Mouse (Mus musculus): Measurements from ENCODE around the gene Scin. TPM values are rescaled to one million over a fixed set of nuclear protein-coding genes. Genes with fewer than 3 reads are reported as not detected.

Scin gene
- polyA plus RNA-seq, 1 experiment from 2014 or later = 0.25 TPM

GRCm38 (mm10) chr12:40099407-40099806 lies 34.6 kb downstream of the Scin start:
- Histone ChIP-seq H3K36me3 (ENCODE audit: control insufficient read depth, insufficient read depth, low read length) (no peaks in the 10 kb centered on the region), H3K9ac (ENCODE audit: low read depth, low read length) (no peak overlapping the region), H3K4me3 (ENCODE audit: low read depth, low read length) (no peak overlapping the region), H3K4me1 (replicated peaks; ENCODE audit: control insufficient read depth, insufficient read depth, low read length) (no peaks in the 10 kb centered on the region), H3K4me2 (no peak overlapping the region), H3K9me3 (ENCODE audit: control insufficient read depth, low read length) (no peaks in the 10 kb centered on the region), H3K27me3 (replicated peaks; ENCODE audit: control insufficient read depth, insufficient read depth, low read length) (no peaks in the 10 kb centered on the region), H3K27ac (ENCODE audit: low read depth, low read length) (no peak overlapping the region)
- no peak for ATAC-seq (replicated peaks; ENCODE audit: low FRiP score)
- WGBS = 59% methylated on average over 2 of the region's 2 CpGs
- DNase-seq (ENCODE audit: low spot score) = no peak

- no peaks in the 10 kb centered on the region for H3K9me3 ChIP-seq (ENCODE audit: control insufficient read depth, low read length)
- 95% methylated on average over 4 of the region's 4 CpGs for WGBS
- DNase-seq (ENCODE audit: low spot score) = no peak
These were observed 36.6 kb downstream of the Scin start for GRCm38 (mm10) chr12:40097449-40097848.

GRCm38 (mm10) chr12:40097023-40097422 lies 37.0 kb downstream of the Scin start:
- H3K9ac ChIP-seq (ENCODE audit: low read depth, low read length) = no peak overlapping the region

More at GRCm38 (mm10) chr12:40097449-40097848, 36.6 kb downstream of the Scin start:
- Histone ChIP-seq H3K27ac (ENCODE audit: low read depth, low read length) (no peak overlapping the region), H3K4me2 (no peak overlapping the region), H3K4me3 (ENCODE audit: low read depth, low read length) (no peak overlapping the region), H3K9ac (ENCODE audit: low read depth, low read length) (no peak overlapping the region), H3K27me3 (replicated peaks; ENCODE audit: control insufficient read depth, insufficient read depth, low read length) (no peaks in the 10 kb centered on the region), H3K36me3 (ENCODE audit: control insufficient read depth, insufficient read depth, low read length) (no peaks in the 10 kb centered on the region), H3K4me1 (replicated peaks; ENCODE audit: control insufficient read depth, insufficient read depth, low read length) (no peaks in the 10 kb centered on the region)
- no peak for ATAC-seq (replicated peaks; ENCODE audit: low FRiP score)

GRCm38 (mm10) chr12:40096453-40096852 lies 37.6 kb downstream of the Scin start:
- DNase-seq (ENCODE audit: low spot score) (no peak), ATAC-seq (replicated peaks; ENCODE audit: low FRiP score) (no peak)
- Histone ChIP-seq H3K4me3 (ENCODE audit: low read depth, low read length) (no peak overlapping the region), H3K4me2 (no peak overlapping the region), H3K9ac (ENCODE audit: low read depth, low read length) (no peak overlapping the region), H3K4me1 (replicated peaks; ENCODE audit: control insufficient read depth, insufficient read depth, low read length) (no peaks in the 10 kb centered on the region), H3K36me3 (ENCODE audit: control insufficient read depth, insufficient read depth, low read length) (no peaks in the 10 kb centered on the region), H3K27ac (ENCODE audit: low read depth, low read length) (no peak overlapping the region), H3K9me3 (ENCODE audit: control insufficient read depth, low read length) (no peaks in the 10 kb centered on the region), H3K27me3 (replicated peaks; ENCODE audit: control insufficient read depth, insufficient read depth, low read length) (no peaks in the 10 kb centered on the region)
- 78% methylated on average over 3 of the region's 3 CpGs for WGBS

More at GRCm38 (mm10) chr12:40097023-40097422, 37.0 kb downstream of the Scin start:
- Histone ChIP-seq H3K4me2 (no peak overlapping the region), H3K4me1 (replicated peaks; ENCODE audit: control insufficient read depth, insufficient read depth, low read length) (no peaks in the 10 kb centered on the region), H3K9me3 (ENCODE audit: control insufficient read depth, low read length) (no peaks in the 10 kb centered on the region), H3K36me3 (ENCODE audit: control insufficient read depth, insufficient read depth, low read length) (no peaks in the 10 kb centered on the region), H3K27me3 (replicated peaks; ENCODE audit: control insufficient read depth, insufficient read depth, low read length) (no peaks in the 10 kb centered on the region), H3K27ac (ENCODE audit: low read depth, low read length) (no peak overlapping the region), H3K4me3 (ENCODE audit: low read depth, low read length) (no peak overlapping the region)
- no peak for ATAC-seq (replicated peaks; ENCODE audit: low FRiP score)
- DNase-seq (ENCODE audit: low spot score) = no peak
- WGBS = 81% methylated on average over 5 of the region's 5 CpGs

- DNase-seq (ENCODE audit: low spot score) = no peak
- H3K4me3 ChIP-seq (ENCODE audit: low read depth, low read length) = no peak overlapping the region
- H3K27me3 ChIP-seq (replicated peaks; ENCODE audit: control insufficient read depth, insufficient read depth, low read length) = no peaks in the 10 kb centered on the region
- no peak overlapping the region for H3K27ac ChIP-seq (ENCODE audit: low read depth, low read length)
- H3K9ac ChIP-seq (ENCODE audit: low read depth, low read length) = no peak overlapping the region
- ATAC-seq (replicated peaks; ENCODE audit: low FRiP score) = no peak
- WGBS = 59% methylated on average over 3 of the region's 3 CpGs
- no peaks in the 10 kb centered on the region for H3K9me3 ChIP-seq (ENCODE audit: control insufficient read depth, low read length)
- no peaks in the 10 kb centered on the region for H3K36me3 ChIP-seq (ENCODE audit: control insufficient read depth, insufficient read depth, low read length)
- H3K4me1 ChIP-seq (replicated peaks; ENCODE audit: control insufficient read depth, insufficient read depth, low read length) = no peaks in the 10 kb centered on the region
- no peak overlapping the region for H3K4me2 ChIP-seq
These were observed 44.0 kb downstream of the Scin start for GRCm38 (mm10) chr12:40090017-40090416.

- H3K9me3 ChIP-seq (ENCODE audit: control insufficient read depth, low read length) = no peaks in the 10 kb centered on the region
- 78% methylated on average over 5 of the region's 5 CpGs for WGBS
- no peak for DNase-seq (ENCODE audit: low spot score)
- no peak overlapping the region for H3K4me2 ChIP-seq
- H3K4me1 ChIP-seq (replicated peaks; ENCODE audit: control insufficient read depth, insufficient read depth, low read length) = no peaks in the 10 kb centered on the region
- no peaks in the 10 kb centered on the region for H3K27me3 ChIP-seq (replicated peaks; ENCODE audit: control insufficient read depth, insufficient read depth, low read length)
- H3K4me3 ChIP-seq (ENCODE audit: low read depth, low read length) = no peak overlapping the region
- H3K36me3 ChIP-seq (ENCODE audit: control insufficient read depth, insufficient read depth, low read length) = no peaks in the 10 kb centered on the region
- no peak overlapping the region for H3K27ac ChIP-seq (ENCODE audit: low read depth, low read length)
- ATAC-seq (replicated peaks; ENCODE audit: low FRiP score) = no peak
- H3K9ac ChIP-seq (ENCODE audit: low read depth, low read length) = no peak overlapping the region
These were observed 48.2 kb downstream of the Scin start for GRCm38 (mm10) chr12:40085731-40086322.

- Histone ChIP-seq H3K27ac (ENCODE audit: low read depth, low read length) (no peak overlapping the region), H3K4me1 (replicated peaks; ENCODE audit: control insufficient read depth, insufficient read depth, low read length) (no peaks in the 10 kb centered on the region), H3K9ac (ENCODE audit: low read depth, low read length) (no peak overlapping the region), H3K27me3 (replicated peaks; ENCODE audit: control insufficient read depth, insufficient read depth, low read length) (no peaks in the 10 kb centered on the region), H3K36me3 (ENCODE audit: control insufficient read depth, insufficient read depth, low read length) (no peaks in the 10 kb centered on the region), H3K9me3 (ENCODE audit: control insufficient read depth, low read length) (no peaks in the 10 kb centered on the region), H3K4me2 (no peak overlapping the region), H3K4me3 (ENCODE audit: low read depth, low read length) (no peak overlapping the region)
- 25% methylated on average over 5 of the region's 6 CpGs for WGBS
- ATAC-seq (replicated peaks; ENCODE audit: low FRiP score) (no peak), DNase-seq (ENCODE audit: low spot score) (no peak)
These were observed 51.4 kb downstream of the Scin start for GRCm38 (mm10) chr12:40082453-40083238.

- no peaks in the 10 kb centered on the region for H3K36me3 ChIP-seq (ENCODE audit: control insufficient read depth, insufficient read depth, low read length)
- 64% methylated on average over 5 of the region's 5 CpGs for WGBS
- no peak for ATAC-seq (replicated peaks; ENCODE audit: low FRiP score)
These were observed 52.0 kb downstream of the Scin start for GRCm38 (mm10) chr12:40082048-40082447.

GRCm38 (mm10) chr12:40073660-40074059 lies 60.4 kb downstream of the Scin start:
- no peak overlapping the region for H3K9ac ChIP-seq (ENCODE audit: low read depth, low read length)
- H3K4me3 ChIP-seq (ENCODE audit: low read depth, low read length) = no peak overlapping the region
- H3K27ac ChIP-seq (ENCODE audit: low read depth, low read length) = no peak overlapping the region
- H3K9me3 ChIP-seq (ENCODE audit: control insufficient read depth, low read length) = no peaks in the 10 kb centered on the region
- ATAC-seq (replicated peaks; ENCODE audit: low FRiP score) (no peak), DNase-seq (ENCODE audit: low spot score) (no peak)
- H3K4me1 ChIP-seq (replicated peaks; ENCODE audit: control insufficient read depth, insufficient read depth, low read length) = no peaks in the 10 kb centered on the region
- no peaks in the 10 kb centered on the region for H3K27me3 ChIP-seq (replicated peaks; ENCODE audit: control insufficient read depth, insufficient read depth, low read length)
- WGBS = 71% methylated on average over 5 of the region's 5 CpGs
- H3K4me2 ChIP-seq = no peak overlapping the region
- H3K36me3 ChIP-seq (ENCODE audit: control insufficient read depth, insufficient read depth, low read length) = no peaks in the 10 kb centered on the region

More at GRCm38 (mm10) chr12:40082048-40082447, 52.0 kb downstream of the Scin start:
- Histone ChIP-seq H3K4me3 (ENCODE audit: low read depth, low read length) (no peak overlapping the region), H3K27me3 (replicated peaks; ENCODE audit: control insufficient read depth, insufficient read depth, low read length) (no peaks in the 10 kb centered on the region), H3K4me2 (no peak overlapping the region), H3K4me1 (replicated peaks; ENCODE audit: control insufficient read depth, insufficient read depth, low read length) (no peaks in the 10 kb centered on the region), H3K9ac (ENCODE audit: low read depth, low read length) (no peak overlapping the region), H3K9me3 (ENCODE audit: control insufficient read depth, low read length) (no peaks in the 10 kb centered on the region), H3K27ac (ENCODE audit: low read depth, low read length) (no peak overlapping the region)
- no peak for DNase-seq (ENCODE audit: low spot score)
